ENCODE assay signal across 26 mouse cellular contexts in the genomic region with DNA sequence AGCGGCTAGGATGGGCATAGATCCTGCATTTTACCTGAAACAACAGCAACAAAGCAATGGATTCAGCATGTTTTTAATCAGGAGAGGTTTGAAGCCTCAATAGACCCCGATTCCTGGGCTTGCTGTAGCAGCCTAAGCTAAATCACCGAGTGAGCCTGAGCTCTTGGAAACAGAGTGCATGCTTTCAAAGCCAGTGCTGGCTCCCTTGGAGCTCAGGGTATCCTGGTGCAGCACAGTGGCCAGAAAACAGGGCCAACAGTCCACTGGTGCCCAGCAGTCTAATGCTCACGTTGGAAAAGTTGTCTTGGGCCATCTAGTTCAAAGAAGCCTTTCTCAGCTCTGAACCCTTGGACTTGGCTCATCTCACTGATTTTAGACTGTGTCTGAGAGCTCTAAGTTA. TPM values are rescaled to one million over a fixed set of nuclear protein-coding genes. Genes with fewer than 3 reads are reported as not detected.
A peak's percentile ranks its signal among the peaks of the same experiment; 100 is the strongest.
DNase-seq lines count a peak whose midpoint lies in the region; ATAC-seq lines count a peak whose summit lies in the region.
"Had no signal": no experiment of that assay in that cellular context is flagged by ENCODE, and none has a peak within 500 bp of the region (broad histone marks: within the 10 kb centered on the region; RNA-seq: fewer than 3 reads in every experiment).

No protein-coding gene starts in this region.

- 80% methylated on average over 4 of the region's 4 CpGs for WGBS in liver, embryonic 11.5 days

- H3K27ac ChIP-seq in liver, embryonic 11.5 days (ENCODE audit: low read depth, low read length), result no peak overlapping the region
- H3K27ac ChIP-seq: embryonic facial prominence, embryonic 12.5 days; hindbrain, embryonic 14.5 days; intestine, embryonic 15.5 days; liver, embryonic 14.5 days; midbrain, embryonic 15.5 days; neural tube, embryonic 13.5 days had no signal

- H3K4me3 ChIP-seq in liver, embryonic 11.5 days (ENCODE audit: low read depth, low read length), result no peak overlapping the region
- H3K4me3 ChIP-seq: embryonic facial prominence, embryonic 12.5 days; intestine, embryonic 15.5 days; midbrain, embryonic 15.5 days; myocyte; neural tube, embryonic 13.5 days had no signal

- H3K27me3 ChIP-seq in liver, embryonic 11.5 days (replicated peaks; ENCODE audit: control insufficient read depth, insufficient read depth, low read length), result no peaks in the 10 kb centered on the region
- H3K27me3 ChIP-seq: embryonic facial prominence, embryonic 12.5 days; intestine, embryonic 15.5 days; midbrain, embryonic 15.5 days; neural tube, embryonic 13.5 days had no signal

- no peaks in the 10 kb centered on the region for H3K4me1 ChIP-seq in liver, embryonic 11.5 days (replicated peaks; ENCODE audit: control insufficient read depth, insufficient read depth, low read length)
- H3K4me1 ChIP-seq: embryonic facial prominence, embryonic 12.5 days; intestine, embryonic 15.5 days; midbrain, embryonic 15.5 days; neural tube, embryonic 13.5 days had no signal

- DNase-seq in cerebellum, adult 11-12 months, result peak; percentile 4
- DNase-seq in cerebellum, postnatal 14 days, result no peak
- peak; percentile 48 for DNase-seq in heart, adult 11 months
- no peak for DNase-seq in heart, postnatal 36 days
- DNase-seq in right cerebral cortex, postnatal 10 days (ENCODE audit: low spot score in 2 of 2), result peak; percentile 57 to 59
- DNase-seq in right cerebral cortex, postnatal 14 days, result no peak
- DNase-seq in embryo, embryonic 11 days, result no peak
- DNase-seq in liver, embryonic 11.5 days (ENCODE audit: low spot score), result no peak
- DNase-seq: adrenal gland, postnatal 36 days; gastrocnemius, postnatal 36 days; kidney, adult 8-10 months; kidney, postnatal 10 days; lung, embryonic 14.5 days; lung, postnatal 4 days; retina, postnatal 1 day; right cerebral cortex, postnatal 4 days; thymus, postnatal 14 days had no signal

- H3K36me3 ChIP-seq in liver, embryonic 11.5 days (ENCODE audit: control insufficient read depth, insufficient read depth, low read length), result no peaks in the 10 kb centered on the region
- H3K36me3 ChIP-seq: embryonic facial prominence, embryonic 12.5 days; intestine, embryonic 15.5 days; midbrain, embryonic 15.5 days; neural tube, embryonic 13.5 days had no signal

- no peak overlapping the region for H3K4me2 ChIP-seq in liver, embryonic 11.5 days
- H3K4me2 ChIP-seq: embryonic facial prominence, embryonic 12.5 days; hindbrain, embryonic 14.5 days; intestine, embryonic 15.5 days; lung, embryonic 14.5 days; midbrain, embryonic 15.5 days; neural tube, embryonic 13.5 days had no signal

- no peak overlapping the region for H3K9ac ChIP-seq in liver, embryonic 11.5 days (ENCODE audit: low read depth, low read length)
- H3K9ac ChIP-seq: embryonic facial prominence, embryonic 12.5 days; hindbrain, embryonic 14.5 days; intestine, embryonic 15.5 days; liver, embryonic 14.5 days; lung, embryonic 14.5 days; midbrain, embryonic 15.5 days; neural tube, embryonic 13.5 days had no signal

- no peak for ATAC-seq in liver, embryonic 11.5 days (replicated peaks; ENCODE audit: low FRiP score)
- ATAC-seq: CD4-positive, CD25-positive, alpha-beta regulatory T cell, adult 4 months; intestine, embryonic 15.5 days; midbrain, embryonic 15.5 days had no signal

- intact Hi-C loops in heart, postnatal 36 days (cut with DNase I), result no loop called here

- no peaks in the 10 kb centered on the region for H3K9me3 ChIP-seq in liver, embryonic 11.5 days (ENCODE audit: control insufficient read depth, low read length)
- H3K9me3 ChIP-seq: embryonic facial prominence, embryonic 12.5 days; intestine, embryonic 15.5 days; midbrain, embryonic 15.5 days; neural tube, embryonic 13.5 days had no signal

RNA-seq across cellular contexts. Expression of gene Bmper, which starts 45.4 kb away (rescaled TPM):
- 1 to 10 TPM; 3.1 to 4.3 TPM for total RNA-seq in heart, postnatal 36 days (2021)
- 1.6 and 2.2 TPM in 2 replicates for polyA plus RNA-seq in liver, embryonic 11.5 days (2014; fragmentation: Nextera tagmentation; extraction: Ambion mirVana)
- total RNA-seq: megakaryocyte-erythroid progenitor cell, adult 5-6 weeks had no signal
- polyA plus RNA-seq: CD4-positive, CD25-positive, alpha-beta regulatory T cell, adult 4 months had no signal

Comparison
In these comparisons a context has a peak if more than half of its experiments do, and no peak if none do; other contexts are left out.
1. DNase-seq: peak in cerebellum, adult 11-12 months (single experiment), heart, adult 11 months (single experiment) and right cerebral cortex, postnatal 10 days (2 of 2); none in cerebellum, postnatal 14 days (0 of 2), heart, postnatal 36 days (0 of 2), right cerebral cortex, postnatal 14 days (single experiment), embryo, embryonic 11 days (single experiment) and liver, embryonic 11.5 days (single experiment).